Mouse (Mus musculus) NIH3T3 (cell line): ENCODE results near the gene Gm10645.
A peak's percentile ranks its signal among the peaks of the same experiment; 100 is the strongest.

Experiments
- DNase-seq: peaks from one replicate; pipeline ENCODE4 v3.0.0-alpha.2; 2012; ENCODE audit warnings: low read depth

The Gm10645 gene

GRCm38 (mm10) chr8:83169127-83169526 is 3.2 kb upstream of the Gm10645 start:
- no peak for DNase-seq

GRCm38 (mm10) chr8:83167932-83168331 is 2.0 kb upstream of the Gm10645 start:
- no peak for DNase-seq

- DNase-seq, result no peak
Measured at GRCm38 (mm10) chr8:83165235-83165930, 587 bp downstream of the Gm10645 start, which contains the start of gene Tbc1d9. TSS of gene Tbc1d9 (plus strand) at chr8:83165352.

GRCm38 (mm10) chr8:83160613-83161012 is 5.4 kb downstream of the Gm10645 start:
- no peak for DNase-seq

- DNase-seq, result no peak
Measured at GRCm38 (mm10) chr8:83159615-83160014, 6.4 kb downstream of the Gm10645 start.

- DNase-seq, result no peak
Measured at GRCm38 (mm10) chr8:83158971-83159370, 7.0 kb downstream of the Gm10645 start.

GRCm38 (mm10) chr8:83155110-83155509 is 10.9 kb downstream of the Gm10645 start:
- DNase-seq, result no peak

- DNase-seq, result no peak
Measured at GRCm38 (mm10) chr8:83152470-83152869, 13.5 kb downstream of the Gm10645 start.

GRCm38 (mm10) chr8:83152055-83152454 is 13.9 kb downstream of the Gm10645 start:
- no peak for DNase-seq

- no peak for DNase-seq
Measured at GRCm38 (mm10) chr8:83149124-83149523, 16.8 kb downstream of the Gm10645 start.

- no peak for DNase-seq
Measured at GRCm38 (mm10) chr8:83145421-83145820, 20.5 kb downstream of the Gm10645 start.

GRCm38 (mm10) chr8:83144601-83145000 is 21.4 kb downstream of the Gm10645 start:
- DNase-seq, result peak; percentile 11

- DNase-seq, result no peak
Measured at GRCm38 (mm10) chr8:83141358-83141757, 24.6 kb downstream of the Gm10645 start.

- DNase-seq, result no peak
Measured at GRCm38 (mm10) chr8:83140701-83141111, 25.3 kb downstream of the Gm10645 start.

GRCm38 (mm10) chr8:83140068-83140467 is 25.9 kb downstream of the Gm10645 start:
- no peak for DNase-seq

- peak; percentile 27 for DNase-seq
Measured at GRCm38 (mm10) chr8:83135086-83135485, 30.9 kb downstream of the Gm10645 start.
